Mouse (Mus musculus): ENCODE results near the gene Hsd17b12.

The Hsd17b12 gene

GRCm38 (mm10) chr2:94010335-94011291 lies 147.2 kb downstream of the Hsd17b12 start, which contains the start of gene Alkbh3:
Gene Alkbh3 (minus strand): TSS chr2:94010807.
- no peak for TF ChIP-seq NANOG (IDR thresholded peaks at IDR 0.05; ENCODE audit: borderline replicate concordance, low read length)
- no peak for TF ChIP-seq POU5F1 (IDR thresholded peaks at IDR 0.05; ENCODE audit: borderline replicate concordance, low read length)
- no peak for TF ChIP-seq CTCF (conservative IDR thresholded peaks at IDR 0.05; ENCODE audit: low read length)
- Histone ChIP-seq H3K36me3 (ENCODE audit: insufficient read depth, low read length) (peaks cover 34% of the 10 kb centered on the region), H3K27me3 (ENCODE audit: insufficient read depth, low read length) (no peaks in the 10 kb centered on the region), H3K9me3 (ENCODE audit: low read length) (peaks cover 11% of the 10 kb centered on the region), H3K4me1 (replicated peaks; ENCODE audit: low read depth, low read length) (peaks cover 15% of the 10 kb centered on the region), H3K4me3 (replicated peaks; ENCODE audit: low read length) (peak within 1 kb of the TSS; percentile 97)

GRCm38 (mm10) chr2:94002331-94002730 lies 155.4 kb downstream of the Hsd17b12 start:
- Histone ChIP-seq H3K27me3 (ENCODE audit: insufficient read depth, low read length) (no peaks in the 10 kb centered on the region), H3K4me1 (replicated peaks; ENCODE audit: low read depth, low read length) (peaks cover 16% of the 10 kb centered on the region), H3K36me3 (ENCODE audit: insufficient read depth, low read length) (peaks cover 91% of the 10 kb centered on the region), H3K9me3 (ENCODE audit: low read length) (no peaks in the 10 kb centered on the region), H3K4me3 (replicated peaks; ENCODE audit: low read length) (no peak overlapping the region)
- peak; percentile 99 for TF ChIP-seq CTCF (conservative IDR thresholded peaks at IDR 0.05; ENCODE audit: low read length)
- no peak for TF ChIP-seq NANOG (IDR thresholded peaks at IDR 0.05; ENCODE audit: borderline replicate concordance, low read length)
- TF ChIP-seq POU5F1 (IDR thresholded peaks at IDR 0.05; ENCODE audit: borderline replicate concordance, low read length), result no peak

GRCm38 (mm10) chr2:94001918-94002317 lies 155.8 kb downstream of the Hsd17b12 start:
- Histone ChIP-seq H3K9me3 (ENCODE audit: low read length) (no peaks in the 10 kb centered on the region), H3K36me3 (ENCODE audit: insufficient read depth, low read length) (peaks cover 91% of the 10 kb centered on the region)
- TF ChIP-seq POU5F1 (IDR thresholded peaks at IDR 0.05; ENCODE audit: borderline replicate concordance, low read length) (no peak), CTCF (conservative IDR thresholded peaks at IDR 0.05; ENCODE audit: low read length) (no peak), NANOG (IDR thresholded peaks at IDR 0.05; ENCODE audit: borderline replicate concordance, low read length) (no peak)

GRCm38 (mm10) chr2:94001411-94001810 lies 156.4 kb downstream of the Hsd17b12 start:
- Histone ChIP-seq H3K27me3 (ENCODE audit: insufficient read depth, low read length) (no peaks in the 10 kb centered on the region), H3K9me3 (ENCODE audit: low read length) (no peaks in the 10 kb centered on the region), H3K4me1 (replicated peaks; ENCODE audit: low read depth, low read length) (peaks cover 16% of the 10 kb centered on the region), H3K4me3 (replicated peaks; ENCODE audit: low read length) (peak overlapping the region; percentile 43), H3K36me3 (ENCODE audit: insufficient read depth, low read length) (peaks cover 90% of the 10 kb centered on the region)
- TF ChIP-seq NANOG (IDR thresholded peaks at IDR 0.05; ENCODE audit: borderline replicate concordance, low read length), result no peak
- no peak for TF ChIP-seq CTCF (conservative IDR thresholded peaks at IDR 0.05; ENCODE audit: low read length)
- TF ChIP-seq POU5F1 (IDR thresholded peaks at IDR 0.05; ENCODE audit: borderline replicate concordance, low read length), result no peak

More at GRCm38 (mm10) chr2:94001918-94002317, 155.8 kb downstream of the Hsd17b12 start:
- peak overlapping the region; percentile 43 for H3K4me3 ChIP-seq (replicated peaks; ENCODE audit: low read length)
- H3K4me1 ChIP-seq (replicated peaks; ENCODE audit: low read depth, low read length), result peaks cover 16% of the 10 kb centered on the region
- H3K27me3 ChIP-seq (ENCODE audit: insufficient read depth, low read length), result no peaks in the 10 kb centered on the region

GRCm38 (mm10) chr2:93996254-93996653 lies 161.5 kb downstream of the Hsd17b12 start, which contains the start of gene Gm27027:
Gene Gm27027 (minus strand): TSS chr2:93996354.
- H3K4me1 ChIP-seq (replicated peaks; ENCODE audit: low read depth, low read length), result peaks cover 17% of the 10 kb centered on the region
- no peaks in the 10 kb centered on the region for H3K27me3 ChIP-seq (ENCODE audit: insufficient read depth, low read length)
- H3K4me3 ChIP-seq (replicated peaks; ENCODE audit: low read length), result no peak within 1 kb of the TSS
- H3K9me3 ChIP-seq (ENCODE audit: low read length), result no peaks in the 10 kb centered on the region
- H3K36me3 ChIP-seq (ENCODE audit: insufficient read depth, low read length), result peaks cover 95% of the 10 kb centered on the region
- no peak for TF ChIP-seq POU5F1 (IDR thresholded peaks at IDR 0.05; ENCODE audit: borderline replicate concordance, low read length)
- no peak for TF ChIP-seq CTCF (conservative IDR thresholded peaks at IDR 0.05; ENCODE audit: low read length)
- TF ChIP-seq NANOG (IDR thresholded peaks at IDR 0.05; ENCODE audit: borderline replicate concordance, low read length), result no peak

- H3K4me3 ChIP-seq (replicated peaks; ENCODE audit: low read length), result no peak overlapping the region
- H3K9me3 ChIP-seq (ENCODE audit: low read length), result no peaks in the 10 kb centered on the region
- H3K27me3 ChIP-seq (ENCODE audit: insufficient read depth, low read length), result no peaks in the 10 kb centered on the region
- H3K4me1 ChIP-seq (replicated peaks; ENCODE audit: low read depth, low read length), result peaks cover 11% of the 10 kb centered on the region; the same call in 1 of the 2 replicates
- no peak for TF ChIP-seq POU5F1 (IDR thresholded peaks at IDR 0.05; ENCODE audit: borderline replicate concordance, low read length)
- no peak for TF ChIP-seq CTCF (conservative IDR thresholded peaks at IDR 0.05; ENCODE audit: low read length)
- TF ChIP-seq NANOG (IDR thresholded peaks at IDR 0.05; ENCODE audit: borderline replicate concordance, low read length), result no peak
- peaks cover 99% of the 10 kb centered on the region for H3K36me3 ChIP-seq (ENCODE audit: insufficient read depth, low read length)
Measured at GRCm38 (mm10) chr2:93992810-93993209, 165.0 kb downstream of the Hsd17b12 start.

- Histone ChIP-seq H3K4me3 (replicated peaks; ENCODE audit: low read length) (no peak overlapping the region), H3K9me3 (ENCODE audit: low read length) (no peaks in the 10 kb centered on the region), H3K4me1 (replicated peaks; ENCODE audit: low read depth, low read length) (peaks cover 11% of the 10 kb centered on the region; the same call in 1 of the 2 replicates), H3K27me3 (ENCODE audit: insufficient read depth, low read length) (no peaks in the 10 kb centered on the region), H3K36me3 (ENCODE audit: insufficient read depth, low read length) (peaks cover 99% of the 10 kb centered on the region)
- TF ChIP-seq POU5F1 (IDR thresholded peaks at IDR 0.05; ENCODE audit: borderline replicate concordance, low read length) (no peak), CTCF (conservative IDR thresholded peaks at IDR 0.05; ENCODE audit: low read length) (no peak), NANOG (IDR thresholded peaks at IDR 0.05; ENCODE audit: borderline replicate concordance, low read length) (no peak)
Measured at GRCm38 (mm10) chr2:93992259-93992658, 165.5 kb downstream of the Hsd17b12 start.

- H3K4me1 ChIP-seq (replicated peaks; ENCODE audit: low read depth, low read length), result peaks cover 11% of the 10 kb centered on the region; the same call in 1 of the 2 replicates
- no peak overlapping the region for H3K4me3 ChIP-seq (replicated peaks; ENCODE audit: low read length)
- H3K36me3 ChIP-seq (ENCODE audit: insufficient read depth, low read length), result peaks cover 99% of the 10 kb centered on the region
- no peaks in the 10 kb centered on the region for H3K9me3 ChIP-seq (ENCODE audit: low read length)
- TF ChIP-seq POU5F1 (IDR thresholded peaks at IDR 0.05; ENCODE audit: borderline replicate concordance, low read length) (no peak), NANOG (IDR thresholded peaks at IDR 0.05; ENCODE audit: borderline replicate concordance, low read length) (no peak), CTCF (conservative IDR thresholded peaks at IDR 0.05; ENCODE audit: low read length) (no peak)
- H3K27me3 ChIP-seq (ENCODE audit: insufficient read depth, low read length), result no peaks in the 10 kb centered on the region
Measured at GRCm38 (mm10) chr2:93991336-93991735, 166.4 kb downstream of the Hsd17b12 start.

Measured in E14TG2a.4 (cell line).